Mouse (Mus musculus): ENCODE measurements around the gene Mcub. TPM values are rescaled to one million over a fixed set of nuclear protein-coding genes. Genes with fewer than 3 reads are reported as not detected.

Gene Mcub
- polyA plus RNA-seq, 1 experiment from 2014 or later, result 6.0 TPM

DNA sequence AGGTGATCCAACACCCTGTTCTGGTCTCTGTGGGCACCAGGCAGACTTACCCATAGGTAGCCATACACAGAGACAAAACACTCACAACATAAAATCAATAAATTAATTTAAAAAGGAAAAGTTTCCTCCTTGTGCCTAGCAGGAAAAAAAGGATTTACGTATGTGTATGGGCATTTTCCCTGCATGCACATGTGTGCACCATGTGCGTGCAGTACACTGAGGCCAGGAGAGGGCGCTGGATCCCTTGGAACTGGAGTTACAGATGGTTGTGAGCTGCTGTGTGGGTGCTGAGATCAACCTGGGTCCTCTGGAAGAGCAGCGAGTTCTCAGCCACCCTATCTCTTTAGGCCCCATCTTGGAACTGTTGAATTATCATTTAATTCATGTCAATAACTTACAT is 15.3 kb upstream of the Mcub start:
- no peak for ATAC-seq (ENCODE audit: insufficient read depth, low FRiP score)
- no peaks in the 10 kb centered on the region for H3K9me3 ChIP-seq (replicated peaks; ENCODE audit: control insufficient read depth, low read length)
- H3K4me2 ChIP-seq (ENCODE audit: low read depth, low read length), result no peak overlapping the region
- peaks cover 50% of the 10 kb centered on the region for H3K36me3 ChIP-seq (ENCODE audit: control insufficient read depth, insufficient read depth, low read length)
- no peaks in the 10 kb centered on the region for H3K4me1 ChIP-seq (ENCODE audit: control insufficient read depth, insufficient read depth, low read length)
- no peaks in the 10 kb centered on the region for H3K27me3 ChIP-seq (ENCODE audit: control insufficient read depth, insufficient read depth, low read length)
- WGBS, result 87% methylated on average over 4 of the region's 4 CpGs
- H3K4me3 ChIP-seq (replicated peaks; ENCODE audit: low read length), result no peak overlapping the region
- H3K9ac ChIP-seq (ENCODE audit: low read length), result no peak overlapping the region
- no peak overlapping the region for H3K27ac ChIP-seq (ENCODE audit: low read length)

DNA sequence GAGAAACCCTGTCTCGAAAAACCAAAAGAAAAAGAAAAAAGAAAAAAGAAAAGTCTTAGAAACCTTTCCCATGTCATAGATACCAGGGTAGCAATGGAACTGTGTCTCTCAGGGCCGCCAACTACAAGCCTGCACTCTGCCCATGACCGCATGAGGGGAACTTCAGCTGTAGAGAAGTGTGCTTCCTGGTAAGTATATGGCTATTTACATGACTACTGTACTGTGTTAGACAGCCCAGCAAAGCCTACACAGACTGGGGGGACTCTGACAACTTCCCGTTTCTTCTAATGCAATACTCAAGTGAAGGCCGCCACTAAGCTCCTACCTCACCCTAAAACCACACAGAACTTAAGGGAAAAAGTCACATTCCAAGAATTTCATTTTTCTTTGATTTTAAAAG is 14.8 kb upstream of the Mcub start:
- H3K27me3 ChIP-seq (ENCODE audit: control insufficient read depth, insufficient read depth, low read length), result no peaks in the 10 kb centered on the region
- no peaks in the 10 kb centered on the region for H3K9me3 ChIP-seq (replicated peaks; ENCODE audit: control insufficient read depth, low read length)
- H3K36me3 ChIP-seq (ENCODE audit: control insufficient read depth, insufficient read depth, low read length), result peaks cover 44% of the 10 kb centered on the region
- H3K4me3 ChIP-seq (replicated peaks; ENCODE audit: low read length), result no peak overlapping the region
- H3K4me2 ChIP-seq (ENCODE audit: low read depth, low read length), result no peak overlapping the region
- H3K27ac ChIP-seq (ENCODE audit: low read length), result no peak overlapping the region
- H3K9ac ChIP-seq (ENCODE audit: low read length), result no peak overlapping the region
- H3K4me1 ChIP-seq (ENCODE audit: control insufficient read depth, insufficient read depth, low read length), result no peaks in the 10 kb centered on the region
- no peak for ATAC-seq (ENCODE audit: insufficient read depth, low FRiP score)
- WGBS, result 91% methylated on average over 5 of the region's 5 CpGs

DNA sequence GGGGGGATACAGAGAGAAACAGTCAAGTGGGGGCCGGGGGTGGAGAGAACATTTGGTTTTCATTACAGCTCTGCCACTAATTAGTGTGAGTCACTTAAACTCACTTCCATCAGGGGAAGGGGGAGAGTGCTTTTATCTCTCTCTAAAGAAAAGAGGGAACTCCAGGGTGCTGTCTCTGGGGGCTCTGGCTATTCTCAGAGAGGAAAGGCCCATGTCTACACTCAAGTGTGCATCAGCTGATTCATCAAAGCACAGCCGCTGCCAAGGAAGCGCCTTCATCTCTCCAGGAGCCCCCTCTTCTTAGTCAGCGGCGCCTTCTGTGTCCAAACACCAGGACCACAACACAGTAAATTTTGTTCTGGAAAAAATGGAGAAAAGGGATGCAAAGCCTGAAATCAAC is 12.3 kb upstream of the Mcub start:
- Histone ChIP-seq H3K9me3 (replicated peaks; ENCODE audit: control insufficient read depth, low read length) (no peaks in the 10 kb centered on the region), H3K4me3 (replicated peaks; ENCODE audit: low read length) (no peak overlapping the region), H3K9ac (ENCODE audit: low read length) (no peak overlapping the region), H3K36me3 (ENCODE audit: control insufficient read depth, insufficient read depth, low read length) (peaks cover 28% of the 10 kb centered on the region), H3K27ac (ENCODE audit: low read length) (no peak overlapping the region), H3K4me2 (ENCODE audit: low read depth, low read length) (no peak overlapping the region), H3K27me3 (ENCODE audit: control insufficient read depth, insufficient read depth, low read length) (no peaks in the 10 kb centered on the region), H3K4me1 (ENCODE audit: control insufficient read depth, insufficient read depth, low read length) (no peaks in the 10 kb centered on the region)
- 54% methylated on average over 5 of the region's 5 CpGs for WGBS
- no peak for ATAC-seq (ENCODE audit: insufficient read depth, low FRiP score)

DNA sequence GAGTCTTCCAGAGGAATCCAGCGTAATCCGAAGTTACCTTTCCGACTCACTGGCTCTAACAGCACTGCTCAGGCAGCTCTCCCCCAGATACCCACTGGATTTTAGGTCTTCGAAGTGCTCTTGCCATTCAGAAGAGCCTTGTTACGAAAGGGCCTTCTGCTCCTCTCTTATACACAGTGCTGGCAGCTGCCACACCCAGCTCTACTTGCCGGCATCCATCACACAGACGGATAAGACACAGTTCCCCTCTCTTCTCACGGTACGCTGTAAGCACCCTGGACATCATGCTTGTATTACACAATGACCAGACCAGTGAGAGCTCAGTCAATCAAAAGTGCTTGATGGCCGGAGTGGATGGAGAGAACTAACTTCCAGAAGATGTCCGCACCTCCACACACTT is 11.8 kb upstream of the Mcub start:
- Histone ChIP-seq H3K27me3 (ENCODE audit: control insufficient read depth, insufficient read depth, low read length) (no peaks in the 10 kb centered on the region), H3K9me3 (replicated peaks; ENCODE audit: control insufficient read depth, low read length) (no peaks in the 10 kb centered on the region), H3K4me2 (ENCODE audit: low read depth, low read length) (no peak overlapping the region), H3K4me3 (replicated peaks; ENCODE audit: low read length) (no peak overlapping the region), H3K9ac (ENCODE audit: low read length) (no peak overlapping the region), H3K4me1 (ENCODE audit: control insufficient read depth, insufficient read depth, low read length) (no peaks in the 10 kb centered on the region), H3K27ac (ENCODE audit: low read length) (no peak overlapping the region), H3K36me3 (ENCODE audit: control insufficient read depth, insufficient read depth, low read length) (peaks cover 24% of the 10 kb centered on the region)
- ATAC-seq (ENCODE audit: insufficient read depth, low FRiP score), result no peak
- 77% methylated on average over 11 of the region's 11 CpGs for WGBS

DNA sequence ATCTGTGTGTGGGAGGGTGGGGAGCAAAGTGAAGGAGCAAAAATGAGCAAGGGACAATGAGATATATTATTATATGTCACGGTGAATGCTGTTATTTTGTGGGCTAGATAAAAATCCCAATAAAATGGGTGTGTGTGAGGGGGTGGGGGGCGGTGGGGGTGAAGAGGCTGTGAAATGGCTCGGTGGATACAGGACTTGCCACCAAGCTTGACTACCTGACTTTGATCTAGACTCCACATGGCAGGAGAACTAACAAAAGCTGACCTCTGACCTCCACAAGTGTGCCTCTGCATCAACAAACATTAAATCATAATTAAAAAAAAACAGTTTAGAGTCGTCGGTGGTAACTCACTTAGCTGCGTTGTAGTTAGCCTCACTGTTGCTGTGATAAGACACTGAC is 9.5 kb upstream of the Mcub start:
- no peaks in the 10 kb centered on the region for H3K4me1 ChIP-seq (ENCODE audit: control insufficient read depth, insufficient read depth, low read length)
- H3K36me3 ChIP-seq (ENCODE audit: control insufficient read depth, insufficient read depth, low read length), result 0 out of 2 replicates have a peak, but pooled peaks cover 9% of the 10 kb centered on the region
- H3K27me3 ChIP-seq (ENCODE audit: control insufficient read depth, insufficient read depth, low read length), result no peaks in the 10 kb centered on the region
- 30% methylated on average over 6 of the region's 6 CpGs for WGBS
- no peaks in the 10 kb centered on the region for H3K9me3 ChIP-seq (replicated peaks; ENCODE audit: control insufficient read depth, low read length)
- H3K9ac ChIP-seq (ENCODE audit: low read length), result no peak overlapping the region
- no peak overlapping the region for H3K4me2 ChIP-seq (ENCODE audit: low read depth, low read length)
- no peak overlapping the region for H3K4me3 ChIP-seq (replicated peaks; ENCODE audit: low read length)
- ATAC-seq (ENCODE audit: insufficient read depth, low FRiP score), result no peak
- no peak overlapping the region for H3K27ac ChIP-seq (ENCODE audit: low read length)

DNA sequence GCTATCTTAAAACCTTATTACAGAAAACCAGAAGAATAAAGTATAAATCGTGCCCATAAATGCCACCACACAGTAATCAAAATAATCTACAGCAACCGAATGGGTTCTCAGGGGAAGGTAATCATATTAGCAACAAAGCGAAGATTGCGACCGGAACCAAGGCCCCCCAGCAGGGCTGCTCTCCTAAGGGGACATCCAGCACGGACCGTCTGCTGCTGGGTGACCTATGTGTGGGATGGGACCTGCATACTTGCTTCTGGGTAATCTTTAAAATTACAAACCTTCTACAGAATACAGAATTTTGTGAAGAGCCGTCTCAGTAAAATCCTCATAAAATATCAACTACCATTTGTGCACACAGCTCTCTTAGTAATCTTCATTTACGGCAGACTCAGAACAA is 8.7 kb upstream of the Mcub start:
- Histone ChIP-seq H3K36me3 (ENCODE audit: control insufficient read depth, insufficient read depth, low read length) (0 out of 2 replicates have a peak, but pooled peaks cover 9% of the 10 kb centered on the region), H3K9ac (ENCODE audit: low read length) (no peak overlapping the region), H3K4me2 (ENCODE audit: low read depth, low read length) (no peak overlapping the region), H3K4me3 (replicated peaks; ENCODE audit: low read length) (no peak overlapping the region), H3K9me3 (replicated peaks; ENCODE audit: control insufficient read depth, low read length) (no peaks in the 10 kb centered on the region), H3K4me1 (ENCODE audit: control insufficient read depth, insufficient read depth, low read length) (no peaks in the 10 kb centered on the region), H3K27ac (ENCODE audit: low read length) (no peak overlapping the region), H3K27me3 (ENCODE audit: control insufficient read depth, insufficient read depth, low read length) (no peaks in the 10 kb centered on the region)
- ATAC-seq (ENCODE audit: insufficient read depth, low FRiP score), result no peak
- 83% methylated on average over 9 of the region's 9 CpGs for WGBS

DNA sequence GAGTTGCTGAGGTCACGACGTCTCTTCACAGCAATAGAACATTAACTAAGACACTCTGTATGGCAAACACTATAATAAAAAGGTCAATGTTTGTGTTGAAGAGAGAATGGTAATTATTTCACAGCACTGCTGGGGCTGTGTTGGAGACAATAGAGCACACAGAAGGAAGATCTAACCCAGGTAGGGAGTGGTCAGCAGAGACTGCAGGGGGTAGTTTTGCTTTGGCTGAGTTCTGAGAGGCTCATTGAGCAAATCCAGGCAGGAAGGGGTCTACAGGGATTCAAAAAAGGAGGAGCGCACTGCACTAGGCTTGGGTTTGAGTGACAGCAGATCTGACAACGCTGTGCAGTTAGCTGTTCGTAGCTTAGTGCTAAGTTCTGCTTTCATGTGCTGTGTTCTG is 6.3 kb upstream of the Mcub start:
- H3K4me3 ChIP-seq (replicated peaks; ENCODE audit: low read length), result no peak overlapping the region
- no peaks in the 10 kb centered on the region for H3K4me1 ChIP-seq (ENCODE audit: control insufficient read depth, insufficient read depth, low read length)
- H3K36me3 ChIP-seq (ENCODE audit: control insufficient read depth, insufficient read depth, low read length), result no peaks in the 10 kb centered on the region
- no peaks in the 10 kb centered on the region for H3K27me3 ChIP-seq (ENCODE audit: control insufficient read depth, insufficient read depth, low read length)
- no peak overlapping the region for H3K27ac ChIP-seq (ENCODE audit: low read length)
- 78% methylated on average over 5 of the region's 5 CpGs for WGBS
- no peak overlapping the region for H3K4me2 ChIP-seq (ENCODE audit: low read depth, low read length)
- no peak overlapping the region for H3K9ac ChIP-seq (ENCODE audit: low read length)
- H3K9me3 ChIP-seq (replicated peaks; ENCODE audit: control insufficient read depth, low read length), result no peaks in the 10 kb centered on the region
- ATAC-seq (ENCODE audit: insufficient read depth, low FRiP score), result no peak

DNA sequence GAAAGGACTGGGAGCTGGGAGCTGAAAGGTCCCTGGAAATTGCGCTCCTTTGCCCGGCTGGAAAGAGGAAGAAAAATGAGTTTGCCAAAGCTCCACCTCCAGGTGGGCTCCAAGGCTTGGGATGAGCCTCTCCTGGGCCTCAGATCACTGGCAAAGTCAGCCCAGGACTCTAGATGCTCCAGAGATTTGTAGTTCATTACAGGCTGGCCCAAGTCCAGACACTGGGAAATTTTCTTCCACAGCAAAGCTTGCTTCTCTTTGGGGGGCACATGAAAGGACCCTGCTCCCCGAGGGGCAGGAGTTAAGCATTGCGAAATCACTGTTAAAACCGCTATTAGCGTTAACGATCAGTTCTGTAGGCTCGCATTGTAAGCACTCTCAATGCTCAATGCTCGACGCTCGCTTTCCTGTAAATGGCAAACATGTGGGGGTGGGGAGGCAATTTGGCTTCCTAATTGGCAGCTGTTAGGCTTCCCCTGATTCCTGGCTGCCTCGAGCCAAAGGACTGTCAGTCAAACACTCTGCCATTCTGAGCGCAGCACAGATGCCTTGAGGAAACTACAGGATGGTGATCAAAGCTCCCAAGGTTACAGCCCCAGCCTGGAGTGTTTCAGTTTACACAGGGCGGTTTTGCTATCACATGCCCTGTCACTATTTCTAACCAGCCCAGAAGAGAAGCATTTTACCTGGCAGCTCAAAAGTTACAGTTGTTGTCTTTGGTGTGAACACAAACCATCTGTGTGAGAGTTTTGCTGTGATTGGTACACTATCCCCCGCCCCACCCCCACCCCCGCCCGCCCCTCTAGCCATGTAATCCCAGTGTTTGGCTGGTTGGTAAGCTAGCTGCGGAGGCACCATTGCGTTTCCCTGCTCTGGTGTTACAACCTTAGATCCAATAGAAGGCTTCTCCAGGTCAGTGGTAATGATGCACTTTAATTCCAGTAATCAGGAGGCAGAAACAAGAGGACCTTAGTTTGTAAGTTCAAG is 816 bp upstream of the Mcub start:
- Histone ChIP-seq H3K36me3 (ENCODE audit: control insufficient read depth, insufficient read depth, low read length) (no peaks in the 10 kb centered on the region), H3K9ac (ENCODE audit: low read length) (peak overlapping the region; percentile 71; the same call in 1 of the 2 replicates), H3K4me3 (replicated peaks; ENCODE audit: low read length) (peak overlapping the region; percentile 67), H3K4me2 (ENCODE audit: low read depth, low read length) (peak overlapping the region; percentile 98), H3K4me1 (ENCODE audit: control insufficient read depth, insufficient read depth, low read length) (peaks cover 11% of the 10 kb centered on the region), H3K27ac (ENCODE audit: low read length) (no peak overlapping the region), H3K27me3 (ENCODE audit: control insufficient read depth, insufficient read depth, low read length) (no peaks in the 10 kb centered on the region; the same call in 1 of the 2 replicates), H3K9me3 (replicated peaks; ENCODE audit: control insufficient read depth, low read length) (no peaks in the 10 kb centered on the region)
- 13% methylated on average over 19 of the region's 19 CpGs for WGBS
- ATAC-seq (ENCODE audit: insufficient read depth, low FRiP score), result no peak

DNA sequence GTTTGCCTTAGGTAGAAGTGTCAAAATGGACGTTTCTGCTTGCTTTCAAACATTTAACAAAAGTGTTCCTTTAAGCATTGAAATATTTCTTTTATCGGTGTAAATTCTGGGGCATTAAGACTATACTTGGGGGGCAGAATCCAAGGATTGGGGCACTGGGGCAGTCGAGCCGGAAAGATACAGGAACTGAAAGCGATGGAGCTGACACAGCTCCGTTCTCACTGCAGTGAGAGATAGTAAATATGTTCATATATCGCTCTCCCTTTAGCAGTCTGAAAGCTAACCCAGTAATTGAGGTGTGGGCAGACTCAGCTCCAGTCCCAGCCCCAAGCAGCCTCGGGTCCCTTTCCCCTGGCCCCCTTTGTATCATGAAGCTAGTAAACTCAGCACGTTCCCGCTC is 975 bp downstream of the Mcub start:
- H3K9me3 ChIP-seq (replicated peaks; ENCODE audit: control insufficient read depth, low read length), result no peaks in the 10 kb centered on the region
- H3K36me3 ChIP-seq (ENCODE audit: control insufficient read depth, insufficient read depth, low read length), result no peaks in the 10 kb centered on the region
- no peak for ATAC-seq (ENCODE audit: insufficient read depth, low FRiP score)
- peak overlapping the region; percentile 71; the same call in 1 of the 2 replicates for H3K9ac ChIP-seq (ENCODE audit: low read length)
- no peak overlapping the region for H3K27ac ChIP-seq (ENCODE audit: low read length)
- H3K4me3 ChIP-seq (replicated peaks; ENCODE audit: low read length), result peak overlapping the region; percentile 67
- peak overlapping the region; percentile 98 for H3K4me2 ChIP-seq (ENCODE audit: low read depth, low read length)
- H3K27me3 ChIP-seq (ENCODE audit: control insufficient read depth, insufficient read depth, low read length), result no peaks in the 10 kb centered on the region; the same call in 1 of the 2 replicates
- peaks cover 11% of the 10 kb centered on the region for H3K4me1 ChIP-seq (ENCODE audit: control insufficient read depth, insufficient read depth, low read length)
- 35% methylated on average over 10 of the region's 10 CpGs for WGBS

All from stomach, embryonic 16.5 days (tissue).